In genomic region chr13:51227836-51228235, GRCm38 (mm10) we compare ENCODE assay signal across 20 mouse cellular contexts. TPM values are rescaled to one million over a fixed set of nuclear protein-coding genes. Genes with fewer than 3 reads are reported as not detected.
"Had no signal": no experiment of that assay in that cellular context is flagged by ENCODE, and none has a peak within 500 bp of the region (broad histone marks: within the 10 kb centered on the region; RNA-seq: fewer than 3 reads in every experiment).

No protein-coding gene starts in this region.

- H3K4me3 ChIP-seq: lung, embryonic 15.5 days; megakaryocyte, embryonic 14.5 days; midbrain, embryonic 13.5 days; midbrain, embryonic 15.5 days; neural tube, embryonic 12.5 days had no signal

- DNase-seq: lung, adult 2 months; lung, postnatal 14 days; lung, postnatal 36 days; retina, postnatal 1 day; right cerebral cortex, adult 18-20 months; right cerebral cortex, postnatal 25 days; right cerebral cortex, postnatal 4 days; spleen, adult 18-20 months; thymus, adult 18-20 months; thymus, postnatal 14 days; thymus, postnatal 36 days had no signal

- H3K4me2 ChIP-seq: lung, embryonic 15.5 days; midbrain, embryonic 11.5 days; midbrain, embryonic 13.5 days; midbrain, embryonic 15.5 days; neural tube, embryonic 12.5 days had no signal

- H3K9ac ChIP-seq: lung, embryonic 15.5 days; midbrain, embryonic 13.5 days; midbrain, embryonic 15.5 days; neural tube, embryonic 12.5 days had no signal

- H3K9me3 ChIP-seq: lung, embryonic 15.5 days; midbrain, embryonic 13.5 days; midbrain, embryonic 15.5 days had no signal

- H3K36me3 ChIP-seq: lung, embryonic 15.5 days; midbrain, embryonic 13.5 days; midbrain, embryonic 15.5 days; neural tube, embryonic 12.5 days had no signal

- H3K4me1 ChIP-seq: megakaryocyte, embryonic 14.5 days had no signal

- ATAC-seq: lung, postnatal 0 days; midbrain, embryonic 13.5 days; midbrain, embryonic 15.5 days had no signal

- H3K27ac ChIP-seq: macrophage; midbrain, embryonic 13.5 days; midbrain, embryonic 15.5 days; neural tube, embryonic 12.5 days had no signal

- H3K27me3 ChIP-seq: lung, embryonic 15.5 days; megakaryocyte, embryonic 14.5 days; midbrain, embryonic 15.5 days; neural tube, embryonic 12.5 days had no signal

RNA-seq across cellular contexts. Expression of gene Nxnl2, which starts 57.0 kb away (rescaled TPM):
- total RNA-seq: megakaryocyte progenitor cell, adult 5-6 weeks had no signal
- polyA plus RNA-seq: macrophage had no signal
